Mouse (Mus musculus) lung, embryonic 14.5 days (tissue): ENCODE data around the gene Hist1h2ab. TPM values are rescaled to one million over a fixed set of nuclear protein-coding genes. Genes with fewer than 3 reads are reported as not detected.

Experiments used
- ATAC-seq: fragments of 200-750 bp; cut with Nextera tagmentation; 2 replicates; pipeline ENCODE4 v1.8.0; 2017; ENCODE audit warnings: mild to moderate bottlenecking, moderate TSS enrichment, moderate library complexity; ENCODE audit not compliant: insufficient read depth
- DNase-seq: peaks from one replicate; pipeline ENCODE4 v3.0.0-alpha.2; 2015
- H3K27ac ChIP-seq: fragments of 300-500 bp; sonication (generic); 2 replicates; pipeline ENCODE4 v1.5.1; 2014; ENCODE audit warnings: low read depth, mild to moderate bottlenecking, moderate library complexity
- H3K27me3 ChIP-seq: fragments of 300-500 bp; sonication (generic); 2 replicates; pipeline ENCODE4 v1.6.1; 2014; ENCODE audit warnings: low read length, control low read depth; ENCODE audit not compliant: insufficient read depth
- H3K36me3 ChIP-seq: fragments of 300-500 bp; sonication (generic); 2 replicates; pipeline ENCODE4 v1.6.1; 2014; ENCODE audit warnings: control low read depth; ENCODE audit not compliant: insufficient read depth
- H3K4me1 ChIP-seq: fragments of 300-500 bp; sonication (generic); 2 replicates; pipeline ENCODE4 v1.6.1; 2014; ENCODE audit warnings: antibody characterized with exemption, control low read depth; ENCODE audit not compliant: insufficient read depth
- H3K4me2 ChIP-seq: fragments of 300-500 bp; sonication (generic); 2 replicates; pipeline ENCODE4 v1.6.1; 2014; ENCODE audit warnings: mild to moderate bottlenecking
- H3K4me3 ChIP-seq: fragments of 300-500 bp; sonication (generic); 2 replicates; pipeline ENCODE4 v1.5.1; 2014; ENCODE audit warnings: low read depth, low read length
- H3K9ac ChIP-seq: fragments of 300-500 bp; sonication (generic); 2 replicates; pipeline ENCODE4 v1.6.1; 2014
- H3K9me3 ChIP-seq: fragments of 300-500 bp; sonication (generic); 2 replicates; pipeline ENCODE4 v1.6.1; 2016; ENCODE audit warnings: low read depth, low read length, control low read depth
- CTCF ChIP-seq: IDR thresholded peaks from 2 replicates; pipeline ENCODE4 v1.5.1; 2016; ENCODE audit warnings: antibody characterized with exemption, low read depth
- WGBS: fragments of 180-500 bp; shearing (Covaris S2); extraction: QIAGEN DNeasy Blood & Tissue Kit; methylation state at CpG from one replicate; pipeline ENCODE4 v1.1.7; 2014; 5-methylcytosine and 5-hydroxymethylcytosine counted together
- polyA plus RNA-seq: library from polyadenylated mRNA; unstranded; fragments of >200 nt; fragmentation: Nextera tagmentation; extraction: Ambion mirVana; gene quantifications from 2 replicates; pipeline ENCODE4 v1.2.1, GENCODE M21; 2014

Hist1h2ab gene
- polyA plus RNA-seq, 1 experiment from 2014 or later = 71.5 TPM

DNA sequence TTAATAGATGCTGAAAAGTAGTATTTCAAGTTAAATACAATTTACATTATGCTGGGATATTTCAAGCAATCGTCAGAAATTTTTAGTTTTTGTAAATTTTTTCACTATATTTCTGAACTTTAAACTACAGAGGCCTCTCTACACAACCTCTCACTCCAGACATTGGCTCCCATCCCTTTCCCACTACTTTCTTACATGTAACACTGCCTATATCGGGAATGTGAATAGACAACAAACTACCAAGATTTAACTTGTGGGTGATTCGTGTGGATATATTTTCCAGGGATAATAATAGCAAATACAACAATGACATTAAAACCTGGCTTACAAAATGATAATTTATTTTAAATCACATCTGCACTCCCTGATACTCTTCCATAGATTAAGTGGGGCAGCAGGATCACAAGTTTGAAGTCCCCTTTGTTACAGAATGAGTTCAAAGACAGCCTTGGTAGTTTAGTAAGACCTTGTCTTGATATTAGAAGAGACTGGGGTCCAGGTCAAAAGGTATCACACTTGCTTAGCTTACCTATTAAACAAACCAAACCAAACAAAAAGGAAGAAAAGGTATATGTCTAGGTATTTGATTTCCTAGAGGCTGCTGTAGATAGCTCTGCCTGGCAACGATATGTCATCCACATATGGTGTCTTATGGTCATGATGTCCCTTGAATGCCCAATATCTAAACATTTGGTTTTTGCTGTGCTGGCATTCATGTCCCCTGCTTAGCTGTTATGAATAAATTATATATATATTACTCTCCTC is 2.6 kb downstream of the Hist1h2ab start:
- no peaks in the 10 kb centered on the region for H3K9me3 ChIP-seq
- H3K4me1 ChIP-seq = peaks cover 4% of the 10 kb centered on the region; the same call in 1 of the 2 replicates
- no peak for ATAC-seq
- DNase-seq = peak; percentile 37
- H3K27me3 ChIP-seq = no peaks in the 10 kb centered on the region
- H3K9ac ChIP-seq = peak overlapping the region; percentile 76
- H3K27ac ChIP-seq = peak overlapping the region; percentile 97
- WGBS = 37% methylated on average over 4 of the region's 4 CpGs
- no peak for TF ChIP-seq CTCF
- peak overlapping the region; percentile 82 for H3K4me2 ChIP-seq
- peak overlapping the region; percentile 41 for H3K4me3 ChIP-seq
- H3K36me3 ChIP-seq = no peaks in the 10 kb centered on the region

GRCm38 (mm10) chr13:23755000-23755399 is 4.1 kb downstream of the Hist1h2ab start:
- no peaks in the 10 kb centered on the region for H3K9me3 ChIP-seq
- 0 out of 2 replicates have a peak overlapping the region, but pooled peaks have one; percentile 27 for H3K27ac ChIP-seq
- no peak for TF ChIP-seq CTCF
- H3K27me3 ChIP-seq = no peaks in the 10 kb centered on the region
- no peak overlapping the region for H3K4me3 ChIP-seq
- 0 out of 2 replicates have a peak, but pooled peaks cover 4% of the 10 kb centered on the region for H3K4me1 ChIP-seq
- H3K4me2 ChIP-seq = no peak overlapping the region
- H3K36me3 ChIP-seq = no peaks in the 10 kb centered on the region
- ATAC-seq (no peak), DNase-seq (no peak)
- no peak overlapping the region for H3K9ac ChIP-seq

- no peaks in the 10 kb centered on the region for H3K27me3 ChIP-seq
- H3K36me3 ChIP-seq = no peaks in the 10 kb centered on the region
- WGBS = under 1% methylated on average over 11 of the region's 22 CpGs
These were observed 5.9 kb downstream of the Hist1h2ab start, which contains the start of gene Hist1h4b for GRCm38 (mm10) chr13:23756790-23757189. Hist1h4b (plus strand) TSS chr13:23757013.

DNA sequence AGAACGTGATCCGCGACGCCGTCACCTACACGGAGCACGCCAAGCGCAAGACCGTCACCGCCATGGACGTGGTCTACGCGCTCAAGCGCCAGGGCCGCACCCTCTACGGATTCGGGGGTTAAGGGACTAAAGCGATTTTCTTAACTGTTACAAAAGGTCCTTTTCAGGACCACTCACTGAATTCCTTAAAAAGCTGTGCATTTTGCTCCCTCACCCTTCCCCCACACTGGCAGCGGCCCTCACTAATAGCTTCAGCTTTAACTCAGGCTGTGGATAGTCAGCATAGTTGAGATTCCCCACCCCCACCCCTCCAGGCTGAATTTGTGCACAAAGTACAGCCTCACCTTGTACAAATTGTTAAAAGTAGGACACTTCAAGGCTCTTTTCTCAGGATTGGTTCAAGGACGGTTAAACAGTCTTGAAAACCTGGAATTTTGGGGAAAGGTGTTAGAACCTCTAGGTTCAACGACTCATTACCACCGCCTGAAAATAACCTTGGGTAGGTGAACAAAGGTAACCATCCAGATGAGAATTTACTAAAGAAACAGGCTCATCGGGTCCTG is 6.4 kb downstream of the Hist1h2ab start:
- H3K4me3 ChIP-seq = peak overlapping the region; percentile 43
- H3K27me3 ChIP-seq = no peaks in the 10 kb centered on the region
- peak overlapping the region; percentile 71 for H3K9ac ChIP-seq
- peak overlapping the region; percentile 83 for H3K4me2 ChIP-seq
- H3K27ac ChIP-seq = peak overlapping the region; percentile 98
- 0 out of 2 replicates have a peak, but pooled peaks cover 4% of the 10 kb centered on the region for H3K4me1 ChIP-seq
- ATAC-seq = peak; percentile 13; the same call in 1 of the 2 replicates
- TF ChIP-seq CTCF = no peak
- no peaks in the 10 kb centered on the region for H3K36me3 ChIP-seq
- 1% methylated on average over 15 of the region's 23 CpGs for WGBS
- H3K9me3 ChIP-seq = no peaks in the 10 kb centered on the region
- peak; percentile 78 for DNase-seq

More at GRCm38 (mm10) chr13:23756790-23757189, 5.9 kb downstream of the Hist1h2ab start, which contains the start of gene Hist1h4b:
- H3K9ac ChIP-seq = peak within 1 kb of the TSS; percentile 71
- peak within 1 kb of the TSS; percentile 98 for H3K27ac ChIP-seq
- ATAC-seq = peak; percentile 73
- peak within 1 kb of the TSS; percentile 43 for H3K4me3 ChIP-seq
- no peak for TF ChIP-seq CTCF
- peak within 1 kb of the TSS; percentile 83 for H3K4me2 ChIP-seq
- DNase-seq = peak; percentile 100
- 0 out of 2 replicates have a peak, but pooled peaks cover 4% of the 10 kb centered on the region for H3K4me1 ChIP-seq
- H3K9me3 ChIP-seq = no peaks in the 10 kb centered on the region

DNA sequence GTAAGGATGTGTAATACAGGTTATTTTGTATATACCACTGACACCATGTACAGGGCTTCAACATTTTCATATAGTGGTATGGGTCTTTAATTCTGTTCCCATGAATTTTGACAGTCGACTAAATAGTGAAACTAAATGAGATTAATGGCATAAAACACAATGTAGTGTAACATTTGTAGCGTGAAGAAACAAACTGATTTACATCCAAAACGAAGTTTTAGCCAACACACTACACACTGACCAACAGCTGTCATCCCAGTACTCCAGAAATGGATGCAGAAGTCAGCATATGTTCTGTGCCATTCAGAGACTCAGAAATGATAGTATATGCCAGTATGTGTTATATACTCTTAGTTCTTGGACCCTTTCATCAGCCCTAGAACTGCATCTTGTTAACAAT is 7.0 kb downstream of the Hist1h2ab start:
- Histone ChIP-seq H3K4me3 (peak overlapping the region; percentile 43; the same call in 1 of the 2 replicates), H3K9ac (peak overlapping the region; percentile 71; the same call in 1 of the 2 replicates)
- 43% methylated on average over 3 of the region's 3 CpGs for WGBS

GRCm38 (mm10) chr13:23759251-23759771 is 8.4 kb downstream of the Hist1h2ab start:
- H3K4me3 ChIP-seq = no peak overlapping the region
- H3K4me1 ChIP-seq = peaks cover 4% of the 10 kb centered on the region; the same call in 1 of the 2 replicates
- H3K9me3 ChIP-seq = no peaks in the 10 kb centered on the region
- DNase-seq (peak; percentile 10), ATAC-seq (no peak)
- H3K27ac ChIP-seq = peak overlapping the region; percentile 99
- no peaks in the 10 kb centered on the region for H3K27me3 ChIP-seq
- 73% methylated on average over 3 of the region's 3 CpGs for WGBS
- peak overlapping the region; percentile 90 for H3K4me2 ChIP-seq
- TF ChIP-seq CTCF = no peak
- no peak overlapping the region for H3K9ac ChIP-seq
- H3K36me3 ChIP-seq = no peaks in the 10 kb centered on the region

More for the DNA sequence above, 7.0 kb downstream of the Hist1h2ab start:
- H3K4me1 ChIP-seq = 0 out of 2 replicates have a peak, but pooled peaks cover 4% of the 10 kb centered on the region
- no peaks in the 10 kb centered on the region for H3K9me3 ChIP-seq
- H3K36me3 ChIP-seq = no peaks in the 10 kb centered on the region
- peak overlapping the region; percentile 83 for H3K4me2 ChIP-seq
- no peak for TF ChIP-seq CTCF
- ATAC-seq (no peak), DNase-seq (peak; percentile 9)
- H3K27me3 ChIP-seq = no peaks in the 10 kb centered on the region
- peak overlapping the region; percentile 98 for H3K27ac ChIP-seq

- no peak for TF ChIP-seq CTCF
- Histone ChIP-seq H3K4me1 (peaks cover 5% of the 10 kb centered on the region; the same call in 1 of the 2 replicates), H3K9ac (peak overlapping the region; percentile 69), H3K9me3 (no peaks in the 10 kb centered on the region), H3K4me2 (peak overlapping the region; percentile 90), H3K4me3 (peak overlapping the region; percentile 45), H3K36me3 (no peaks in the 10 kb centered on the region), H3K27me3 (no peaks in the 10 kb centered on the region), H3K27ac (peak overlapping the region; percentile 99)
- DNase-seq (no peak), ATAC-seq (no peak)
- 68% methylated on average over 1 of the region's 1 CpGs for WGBS
These were observed 9.0 kb downstream of the Hist1h2ab start for GRCm38 (mm10) chr13:23759916-23760239.
